Mouse (Mus musculus) megakaryocyte, embryonic 14.5 days (primary cell): ENCODE results near the gene Abcg4.

ENCODE experiments used
- FLI1 ChIP-seq: IDR thresholded peaks from 2 replicates; pipeline ENCODE4 v1.6.1; 2012; ENCODE audit warnings: low read length, inconsistent platforms, mixed read lengths
- GATA1 ChIP-seq: IDR thresholded peaks from 3 replicates; pipeline ENCODE4 v1.6.1; 2012; ENCODE audit warnings: mixed read lengths, low read length, inconsistent platforms, borderline replicate concordance

DNA sequence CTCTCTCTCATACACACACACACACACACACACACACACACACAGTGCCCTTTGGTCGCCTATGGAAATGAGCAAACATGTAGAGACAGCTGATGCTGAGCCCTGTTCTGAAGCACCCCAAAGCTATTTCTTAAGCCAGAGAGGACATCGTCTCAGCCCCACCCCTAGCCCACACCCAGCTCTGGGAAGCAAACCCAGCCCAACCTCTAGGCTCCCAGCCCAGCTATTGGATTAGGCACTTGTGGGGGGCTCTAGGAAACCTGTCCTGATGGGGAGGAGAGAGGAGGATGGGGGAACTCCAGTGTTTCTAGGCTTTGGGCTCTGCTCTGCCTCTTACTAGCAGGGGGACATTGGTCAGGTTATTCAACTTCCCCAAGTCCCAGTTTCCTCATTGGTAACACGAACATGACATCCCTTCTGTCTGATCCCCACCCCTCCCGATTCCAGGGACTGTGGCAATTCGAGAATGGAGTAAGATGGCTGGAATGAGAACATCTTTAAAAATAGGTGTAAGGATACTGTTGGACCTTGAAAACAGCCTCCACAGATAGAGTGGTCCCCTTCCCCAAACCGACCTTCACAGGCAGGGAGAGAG is 2.1 kb downstream of the Abcg4 start:
- TF ChIP-seq GATA1 (no peak), FLI1 (no peak)
